Mouse (Mus musculus) limb, embryonic 15.5 days (tissue): ENCODE measurements around the gene Tnfrsf8. TPM values are rescaled to one million over a fixed set of nuclear protein-coding genes. Genes with fewer than 3 reads are reported as not detected.
A peak's percentile ranks its signal among the peaks of the same experiment; 100 is the strongest.

Experiments
- ATAC-seq: fragments of 200-750 bp; cut with Nextera tagmentation; 2 replicates; pipeline ENCODE4 v1.8.0; 2017; ENCODE audit warnings: low read depth, moderate TSS enrichment; ENCODE audit not compliant: insufficient number of reproducible peaks, low FRiP score, low TSS enrichment
- H3K27ac ChIP-seq: fragments of 300-500 bp; sonication (generic); 2 replicates; pipeline ENCODE4 v1.5.1; 2015; ENCODE audit warnings: moderate library complexity, mild to moderate bottlenecking, inconsistent platforms
- H3K27me3 ChIP-seq: fragments of 300-500 bp; sonication (generic); 2 replicates; pipeline ENCODE4 v1.6.1; 2015; ENCODE audit warnings: inconsistent platforms
- H3K36me3 ChIP-seq: fragments of 300-500 bp; sonication (generic); 2 replicates; pipeline ENCODE4 v1.6.1; 2015; ENCODE audit warnings: inconsistent platforms
- H3K4me1 ChIP-seq: fragments of 300-500 bp; sonication (generic); 2 replicates; pipeline ENCODE4 v1.6.1; 2015; ENCODE audit warnings: inconsistent platforms
- H3K4me2 ChIP-seq: fragments of 300-500 bp; sonication (generic); 2 replicates; pipeline ENCODE4 v1.6.1; 2015; ENCODE audit warnings: mild to moderate bottlenecking, inconsistent platforms
- H3K4me3 ChIP-seq: fragments of 300-500 bp; sonication (generic); 2 replicates; pipeline ENCODE4 v1.5.1; 2015; ENCODE audit warnings: mild to moderate bottlenecking, inconsistent platforms
- H3K9ac ChIP-seq: fragments of 300-500 bp; sonication (generic); 2 replicates; pipeline ENCODE4 v1.6.1; 2015; ENCODE audit warnings: inconsistent platforms
- H3K9me3 ChIP-seq: fragments of 300-500 bp; sonication (generic); 2 replicates; pipeline ENCODE4 v1.6.1; 2016; ENCODE audit warnings: inconsistent platforms
- WGBS: fragments of 180-500 bp; shearing (Covaris S2); methylation state at CpG from one replicate; pipeline ENCODE4 v1.1.7; 2015; 5-methylcytosine and 5-hydroxymethylcytosine counted together
- polyA plus RNA-seq: library from polyadenylated mRNA; unstranded; fragments of >200 nt; fragmentation: Nextera tagmentation; extraction: Ambion mirVana; gene quantifications from 2 replicates; pipeline ENCODE4 v1.2.1, GENCODE M21; 2015

Gene Tnfrsf8
- polyA plus RNA-seq, 1 experiment from 2014 or later: 0.17 TPM

DNA sequence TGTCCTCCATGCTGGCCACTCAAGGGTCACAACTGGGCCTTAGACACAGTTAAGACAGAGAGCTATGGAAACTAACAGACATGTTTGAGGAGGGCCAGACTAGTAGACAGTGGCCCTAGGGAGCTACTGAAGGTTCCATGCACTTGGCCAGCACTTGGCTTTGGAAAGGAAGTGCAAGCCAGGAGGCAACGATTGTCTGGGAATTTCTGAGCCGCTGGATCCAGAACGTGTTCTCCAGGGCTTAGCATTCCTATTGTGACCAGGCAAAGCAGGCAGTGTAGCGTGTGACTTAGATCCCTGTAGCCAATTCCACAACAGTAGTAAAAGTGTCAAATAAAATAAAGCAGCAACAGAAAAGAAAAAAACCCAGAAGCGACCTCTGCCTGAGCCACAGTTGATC, 54.2 kb downstream of the Tnfrsf8 start:
- H3K27me3 ChIP-seq: no peaks in the 10 kb centered on the region
- H3K27ac ChIP-seq: no peak overlapping the region
- no peaks in the 10 kb centered on the region for H3K9me3 ChIP-seq
- H3K4me3 ChIP-seq: no peak overlapping the region
- ATAC-seq: no peak
- WGBS: 39% methylated on average over 5 of the region's 5 CpGs
- no peak overlapping the region for H3K9ac ChIP-seq
- H3K4me2 ChIP-seq: no peak overlapping the region
- no peaks in the 10 kb centered on the region for H3K4me1 ChIP-seq
- H3K36me3 ChIP-seq: no peaks in the 10 kb centered on the region

DNA sequence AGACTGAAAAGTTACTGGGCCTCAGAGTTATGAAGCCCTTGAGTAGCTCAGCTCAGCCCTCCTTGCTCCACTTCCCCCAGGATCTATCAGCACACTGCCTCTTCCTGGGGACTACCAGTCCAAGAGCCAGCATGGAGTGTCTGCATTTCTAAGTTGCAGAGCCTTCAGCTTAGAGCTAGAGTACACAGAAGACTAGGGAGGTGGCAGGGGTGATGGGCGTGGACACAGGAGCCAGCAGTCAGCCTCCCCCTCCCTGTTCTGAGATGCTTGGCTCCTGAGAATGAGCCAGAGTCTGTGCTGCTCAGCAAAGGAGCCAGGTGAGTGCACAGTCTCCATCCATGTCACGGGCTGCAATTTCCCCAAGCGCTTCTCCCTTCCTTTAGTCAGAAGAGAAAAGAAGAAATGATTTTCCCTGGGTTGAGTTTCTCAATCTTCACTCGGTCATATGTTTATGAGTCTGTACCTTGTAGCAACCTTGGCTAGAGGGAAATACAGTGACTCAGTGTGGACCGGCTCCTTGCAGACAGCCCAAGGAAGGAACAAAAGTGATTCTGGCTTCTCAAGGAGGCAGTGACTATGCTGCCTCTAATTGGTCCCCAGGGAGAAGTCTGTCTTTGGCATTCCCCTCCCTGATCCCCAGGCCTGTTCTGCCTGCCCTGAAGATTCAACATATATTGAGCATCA, 57.1 kb downstream of the Tnfrsf8 start:
- no peak overlapping the region for H3K27ac ChIP-seq
- no peaks in the 10 kb centered on the region for H3K4me1 ChIP-seq
- H3K27me3 ChIP-seq: no peaks in the 10 kb centered on the region
- no peak overlapping the region for H3K4me2 ChIP-seq
- no peak overlapping the region for H3K9ac ChIP-seq
- H3K4me3 ChIP-seq: no peak overlapping the region
- WGBS: 58% methylated on average over 5 of the region's 5 CpGs
- no peaks in the 10 kb centered on the region for H3K9me3 ChIP-seq
- no peaks in the 10 kb centered on the region for H3K36me3 ChIP-seq
- no peak for ATAC-seq

DNA sequence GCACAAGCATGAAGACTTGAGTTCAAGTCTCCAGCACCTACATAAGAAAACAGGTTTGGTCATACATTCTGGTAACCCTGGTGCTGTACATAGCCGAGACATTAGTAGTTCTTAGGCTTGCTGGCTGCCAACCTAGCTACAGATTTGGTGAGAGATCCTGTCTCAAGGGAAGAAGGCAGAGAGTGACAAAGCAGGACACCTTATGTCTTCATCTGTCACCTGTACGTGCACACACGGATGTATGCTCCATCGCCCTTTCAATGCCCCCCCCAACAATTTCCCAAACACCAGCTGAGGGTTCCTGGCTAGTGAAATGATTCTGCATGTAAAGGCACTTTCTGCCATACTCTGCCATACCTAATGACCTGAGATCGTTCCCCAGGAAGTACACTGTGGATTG, 58.8 kb downstream of the Tnfrsf8 start:
- H3K4me3 ChIP-seq: no peak overlapping the region
- no peak overlapping the region for H3K4me2 ChIP-seq
- no peak overlapping the region for H3K27ac ChIP-seq
- no peak overlapping the region for H3K9ac ChIP-seq
- no peaks in the 10 kb centered on the region for H3K36me3 ChIP-seq
- H3K4me1 ChIP-seq: no peaks in the 10 kb centered on the region
- H3K9me3 ChIP-seq: no peaks in the 10 kb centered on the region
- 95% methylated on average over 5 of the region's 5 CpGs for WGBS
- H3K27me3 ChIP-seq: no peaks in the 10 kb centered on the region
- ATAC-seq: no peak

GRCm38 (mm10) chr4:145254418-145254817, 60.5 kb downstream of the Tnfrsf8 start:
- 39% methylated on average over 13 of the region's 13 CpGs for WGBS
- H3K9ac ChIP-seq: no peak overlapping the region
- H3K4me2 ChIP-seq: no peak overlapping the region
- no peaks in the 10 kb centered on the region for H3K27me3 ChIP-seq
- no peaks in the 10 kb centered on the region for H3K36me3 ChIP-seq
- no peak overlapping the region for H3K4me3 ChIP-seq
- H3K4me1 ChIP-seq: no peaks in the 10 kb centered on the region
- ATAC-seq: no peak
- no peak overlapping the region for H3K27ac ChIP-seq
- no peaks in the 10 kb centered on the region for H3K9me3 ChIP-seq

- Histone ChIP-seq H3K4me3 (no peak overlapping the region), H3K9me3 (no peaks in the 10 kb centered on the region), H3K9ac (no peak overlapping the region), H3K4me1 (no peaks in the 10 kb centered on the region), H3K27ac (no peak overlapping the region), H3K36me3 (no peaks in the 10 kb centered on the region), H3K27me3 (peaks cover 4% of the 10 kb centered on the region), H3K4me2 (no peak overlapping the region)
- no peak for ATAC-seq
- 86% methylated on average over 8 of the region's 8 CpGs for WGBS
Measured at GRCm38 (mm10) chr4:145252611-145253010, 62.4 kb downstream of the Tnfrsf8 start.

- Histone ChIP-seq H3K27ac (no peak overlapping the region), H3K9ac (no peak overlapping the region), H3K36me3 (no peaks in the 10 kb centered on the region), H3K9me3 (no peaks in the 10 kb centered on the region), H3K4me1 (peaks cover 5% of the 10 kb centered on the region), H3K27me3 (peaks cover 14% of the 10 kb centered on the region), H3K4me3 (no peak overlapping the region), H3K4me2 (no peak overlapping the region)
- ATAC-seq: no peak
- 93% methylated on average over 4 of the region's 4 CpGs for WGBS
Measured at GRCm38 (mm10) chr4:145251546-145251945, 63.4 kb downstream of the Tnfrsf8 start.

DNA sequence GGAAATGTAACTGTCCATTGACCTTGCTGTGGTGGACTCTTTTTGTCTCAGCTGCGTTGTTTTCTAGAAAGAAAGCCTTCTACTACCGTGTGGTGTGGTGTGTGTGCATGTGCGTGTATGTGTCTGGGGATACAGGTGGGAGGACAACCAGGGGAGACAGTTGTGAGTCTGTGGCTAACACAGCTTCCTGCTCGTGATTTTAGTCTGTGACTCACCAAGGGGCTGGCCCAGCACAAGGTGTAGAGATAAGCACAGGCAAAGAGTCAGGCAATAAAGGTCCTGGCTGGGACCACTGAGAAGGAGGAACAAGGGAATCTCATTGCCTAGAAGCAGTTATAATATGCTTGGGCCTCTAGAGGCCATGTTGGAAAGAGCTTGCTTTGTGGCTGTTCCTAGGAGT, 65.0 kb downstream of the Tnfrsf8 start:
- Histone ChIP-seq H3K4me2 (no peak overlapping the region), H3K4me3 (no peak overlapping the region), H3K9ac (no peak overlapping the region), H3K9me3 (no peaks in the 10 kb centered on the region), H3K27ac (no peak overlapping the region), H3K36me3 (no peaks in the 10 kb centered on the region), H3K27me3 (peaks cover 30% of the 10 kb centered on the region), H3K4me1 (peaks cover 12% of the 10 kb centered on the region)
- ATAC-seq: no peak
- WGBS: 83% methylated on average over 4 of the region's 4 CpGs

DNA sequence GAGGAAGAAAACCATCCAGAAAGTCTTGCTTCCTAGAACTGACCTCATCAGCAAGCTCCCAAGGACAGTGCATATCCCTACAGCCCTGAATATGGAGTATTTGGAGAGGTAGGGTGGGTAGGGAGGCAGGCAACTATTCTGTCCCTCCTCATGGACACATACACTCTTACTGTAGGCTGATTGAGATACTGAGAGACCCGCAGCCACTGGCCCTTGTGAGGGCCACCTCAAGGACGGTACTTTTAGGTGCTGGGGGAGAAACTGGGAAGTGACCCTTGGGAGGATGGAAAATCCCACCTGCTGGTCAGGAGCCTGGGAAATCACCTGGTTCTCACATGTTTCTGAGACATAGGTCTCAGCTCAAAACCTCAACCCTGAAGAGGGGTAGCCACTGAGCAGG, 67.4 kb downstream of the Tnfrsf8 start:
- no peak overlapping the region for H3K9ac ChIP-seq
- no peak overlapping the region for H3K4me3 ChIP-seq
- H3K27ac ChIP-seq: no peak overlapping the region
- H3K4me2 ChIP-seq: no peak overlapping the region
- ATAC-seq: no peak
- no peaks in the 10 kb centered on the region for H3K9me3 ChIP-seq
- WGBS: 76% methylated on average over 2 of the region's 2 CpGs
- no peaks in the 10 kb centered on the region for H3K36me3 ChIP-seq
- H3K4me1 ChIP-seq: peaks cover 12% of the 10 kb centered on the region
- peaks cover 32% of the 10 kb centered on the region for H3K27me3 ChIP-seq

GRCm38 (mm10) chr4:145246173-145247011, 68.6 kb downstream of the Tnfrsf8 start, which contains the start of gene Tnfrsf1b:
TSS of gene Tnfrsf1b (minus strand) at chr4:145246870.
- peak within 1 kb of the TSS; percentile 45 for H3K4me3 ChIP-seq
- H3K4me2 ChIP-seq: peak within 1 kb of the TSS; percentile 83
- H3K27me3 ChIP-seq: peaks cover 32% of the 10 kb centered on the region
- H3K9ac ChIP-seq: peak within 1 kb of the TSS; percentile 55
- ATAC-seq: peak; percentile 46; the same call in 1 of the 2 replicates
- no peaks in the 10 kb centered on the region for H3K36me3 ChIP-seq
- H3K27ac ChIP-seq: no peak within 1 kb of the TSS
- peaks cover 12% of the 10 kb centered on the region for H3K4me1 ChIP-seq
- no peaks in the 10 kb centered on the region for H3K9me3 ChIP-seq
- under 1% methylated on average over 45 of the region's 47 CpGs for WGBS

- ATAC-seq: no peak
- Histone ChIP-seq H3K27me3 (peaks cover 32% of the 10 kb centered on the region), H3K27ac (no peak overlapping the region), H3K4me2 (peak overlapping the region; percentile 83), H3K4me3 (peak overlapping the region; percentile 45), H3K9me3 (no peaks in the 10 kb centered on the region), H3K9ac (no peak overlapping the region), H3K4me1 (peaks cover 12% of the 10 kb centered on the region), H3K36me3 (no peaks in the 10 kb centered on the region)
- WGBS: 88% methylated on average over 3 of the region's 3 CpGs
Measured at GRCm38 (mm10) chr4:145245581-145245980, 69.4 kb downstream of the Tnfrsf8 start.

DNA sequence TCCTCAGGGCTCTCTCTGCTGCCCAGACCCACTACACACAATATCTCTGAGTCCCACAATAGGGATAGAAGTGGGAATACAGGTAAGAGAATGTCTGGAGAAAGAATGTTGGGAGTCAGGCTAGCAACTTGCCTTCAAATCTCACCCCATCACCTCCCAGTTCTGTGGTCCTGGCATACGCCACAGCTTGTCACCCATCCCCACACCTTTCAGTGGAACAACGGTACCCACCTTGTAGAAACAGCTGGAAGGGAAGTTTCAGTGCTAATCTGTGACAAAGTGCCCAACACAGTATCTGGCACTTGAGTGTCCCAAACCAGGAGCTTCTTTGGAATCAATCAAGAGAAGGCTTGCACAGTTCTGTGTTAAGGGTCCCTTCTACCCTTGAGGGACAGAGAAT, 70.3 kb downstream of the Tnfrsf8 start:
- Histone ChIP-seq H3K36me3 (no peaks in the 10 kb centered on the region), H3K27ac (no peak overlapping the region), H3K27me3 (peaks cover 32% of the 10 kb centered on the region), H3K9ac (no peak overlapping the region), H3K9me3 (no peaks in the 10 kb centered on the region), H3K4me1 (peaks cover 13% of the 10 kb centered on the region), H3K4me2 (no peak overlapping the region), H3K4me3 (no peak overlapping the region)
- 90% methylated on average over 2 of the region's 2 CpGs for WGBS
- no peak for ATAC-seq

GRCm38 (mm10) chr4:145242719-145243350, 72.1 kb downstream of the Tnfrsf8 start:
- H3K4me2 ChIP-seq: no peak overlapping the region
- 65% methylated on average over 1 of the region's 1 CpGs for WGBS
- ATAC-seq: no peak
- H3K36me3 ChIP-seq: no peaks in the 10 kb centered on the region
- no peaks in the 10 kb centered on the region for H3K9me3 ChIP-seq
- H3K4me3 ChIP-seq: no peak overlapping the region
- no peak overlapping the region for H3K27ac ChIP-seq
- H3K9ac ChIP-seq: no peak overlapping the region
- peaks cover 31% of the 10 kb centered on the region for H3K27me3 ChIP-seq
- H3K4me1 ChIP-seq: peaks cover 21% of the 10 kb centered on the region
